Mouse (Mus musculus) left cerebral cortex, postnatal 25 days (tissue): ENCODE measurements around the gene Bst2. TPM values are rescaled to one million over a fixed set of nuclear protein-coding genes. Genes with fewer than 3 reads are reported as not detected.
"Not testable (repeated sequence)": the region's sequence is repeated elsewhere in the genome, so short reads cannot be mapped to it uniquely, and the experiment has no call there.

Experiments used
- DNase-seq, 2 experiments: peaks; one replicate each; pipeline ENCODE4 v3.0.0; 2022; ENCODE audit warnings: low spot score in 2 of 2, mixed read lengths in 1 of 2
- intact Hi-C: fragments of 180-260 bp; cut with DNase I; formaldehyde crosslinking; loops from one replicate; pipeline ENCODE4 v1.15.1; 2025
- total RNA-seq, 2 experiments: library from RNA; stranded (reverse); gene quantifications; 2 replicates each; pipeline ENCODE4 v1.2.3; 2021

Gene Bst2
- total RNA-seq, 2 experiments from 2014 or later, result 2.3 to 4.3 TPM

GRCm38 (mm10) chr8:71526272-71526671, 11.0 kb downstream of the Bst2 start:
- intact Hi-C loops, result no loop called here
- DNase-seq, result no peak

- intact Hi-C loops, result no loop called here
Measured at GRCm38 (mm10) chr8:71525226-71526050, 11.8 kb downstream of the Bst2 start, which contains the start of gene Ccdc194. TSS of gene Ccdc194 (minus strand) at chr8:71525711.

DNA sequence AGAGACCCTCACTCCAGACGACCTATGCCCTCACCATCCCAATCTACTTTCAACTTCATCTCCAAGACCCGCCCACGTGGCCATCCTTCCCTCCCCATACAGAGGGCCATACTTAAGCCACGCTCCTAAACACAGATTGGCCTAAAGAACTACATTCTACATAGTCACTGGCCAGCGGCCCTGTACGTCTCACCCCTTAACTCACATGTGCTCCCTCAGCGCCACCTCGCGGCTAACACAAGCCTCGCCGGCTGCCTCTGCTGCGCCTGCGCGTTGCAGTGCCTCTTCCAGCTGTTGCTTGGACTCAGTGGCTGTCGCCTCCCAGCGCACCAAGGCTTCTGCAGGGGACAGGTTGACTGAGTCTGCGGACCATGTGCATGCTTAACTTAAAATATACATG, 15.6 kb downstream of the Bst2 start:
- intact Hi-C loops, result loop anchor here (1.0 to 2.0 kb wide), 2 partner anchors 25 to 81 kb away; no protein-coding TSS in a partner anchor
- DNase-seq, result peak; percentile 81 to 89

More at GRCm38 (mm10) chr8:71525226-71526050, 11.8 kb downstream of the Bst2 start, which contains the start of gene Ccdc194:
- no peak for DNase-seq

DNA sequence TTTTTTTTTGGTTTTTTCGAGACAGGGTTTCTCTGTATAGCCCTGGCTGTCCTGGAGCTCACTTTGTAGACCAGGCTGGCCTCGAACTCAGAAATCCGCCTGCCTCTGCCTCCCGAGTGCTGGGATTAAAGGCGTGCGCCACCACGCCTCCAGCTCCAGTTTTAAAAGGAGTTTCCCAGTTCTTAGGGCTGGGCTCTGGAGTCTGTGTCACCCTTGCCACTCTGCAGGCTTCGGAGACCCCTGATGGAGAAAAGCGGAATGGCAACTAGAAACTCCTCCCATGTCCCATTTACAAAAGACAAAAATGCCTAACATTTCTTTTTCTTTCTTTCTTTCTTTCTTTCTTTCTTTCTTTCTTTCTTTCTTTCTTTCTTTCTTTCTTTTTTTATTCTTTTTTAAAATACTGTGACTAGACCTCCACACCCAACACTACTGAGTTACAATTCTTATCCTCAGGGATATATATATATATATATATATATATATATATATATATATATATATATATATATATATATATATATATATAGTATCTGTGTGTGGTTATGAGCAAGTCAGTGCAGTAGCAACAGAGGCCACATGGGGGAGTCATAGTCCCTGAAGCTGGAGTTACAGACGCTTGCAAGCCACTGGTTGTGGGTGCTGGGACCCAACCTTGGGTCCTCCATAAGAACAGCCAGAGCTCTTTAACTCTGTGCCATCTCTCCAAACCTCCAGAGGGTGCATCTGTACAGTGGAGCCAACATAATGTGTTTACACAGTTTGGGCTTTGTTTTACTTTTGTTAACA, 18.0 kb downstream of the Bst2 start:
- DNase-seq, intact Hi-C loops: not testable (repeated sequence)

DNA sequence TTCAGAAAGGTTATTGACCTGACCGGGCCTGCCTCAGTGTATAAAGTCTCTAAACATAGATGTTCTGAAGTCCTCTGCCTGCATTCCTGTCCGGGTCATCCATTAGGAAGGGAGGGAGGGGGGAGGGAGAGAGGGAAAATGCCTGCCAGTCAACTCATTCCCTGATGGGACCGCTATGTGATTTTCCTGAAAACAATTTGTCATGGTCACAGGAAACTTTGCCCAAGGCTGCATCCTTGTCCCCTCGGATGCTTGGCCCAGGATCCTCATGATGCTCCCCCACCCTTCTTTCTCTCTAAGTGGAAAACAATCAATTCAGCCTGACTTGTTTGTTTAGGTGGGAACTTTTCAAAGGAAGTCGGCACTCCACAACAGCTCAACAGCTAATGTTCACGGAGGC, 20.5 kb downstream of the Bst2 start:
- intact Hi-C loops, result no loop called here
- no peak for DNase-seq

- no peak for DNase-seq
- intact Hi-C loops, result no loop called here
Measured at GRCm38 (mm10) chr8:71515043-71515442, 22.2 kb downstream of the Bst2 start.

DNA sequence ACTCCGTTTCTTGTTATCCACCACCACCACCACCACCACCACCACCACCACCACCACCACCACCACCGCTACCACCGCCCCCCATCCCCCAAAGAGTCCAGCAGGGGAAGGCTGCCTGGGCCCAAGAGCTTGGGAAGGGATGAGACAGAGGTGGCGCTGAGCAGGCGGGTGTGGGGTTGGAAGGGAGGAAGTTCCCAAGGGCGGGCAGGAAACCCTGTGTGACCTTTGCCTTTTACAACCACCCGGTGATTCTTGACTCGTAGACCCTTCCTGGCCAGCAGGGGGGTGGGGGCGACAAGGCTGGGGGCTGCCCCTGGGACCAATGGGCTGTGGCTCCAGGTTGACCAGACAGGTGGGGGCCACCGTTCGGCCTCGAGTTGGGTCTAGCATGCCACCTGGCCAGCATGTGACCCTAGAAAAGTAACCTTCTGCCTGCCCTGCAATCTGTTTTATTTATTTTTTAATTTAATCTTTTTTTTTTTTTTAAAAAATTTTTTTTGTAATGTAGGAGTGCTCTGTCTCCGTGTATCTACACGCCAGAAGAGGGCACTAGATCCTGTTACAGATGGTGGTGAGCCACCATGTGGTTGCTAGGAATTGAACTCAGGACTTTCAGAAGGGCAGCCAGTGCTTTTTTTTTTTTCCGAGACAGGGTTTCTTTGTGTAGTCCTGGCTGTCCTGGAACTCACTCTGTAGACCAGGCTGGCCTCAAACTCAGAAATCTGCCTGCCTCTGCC, 24.1 kb downstream of the Bst2 start:
- no peak for DNase-seq
- intact Hi-C loops, result no loop called here

DNA sequence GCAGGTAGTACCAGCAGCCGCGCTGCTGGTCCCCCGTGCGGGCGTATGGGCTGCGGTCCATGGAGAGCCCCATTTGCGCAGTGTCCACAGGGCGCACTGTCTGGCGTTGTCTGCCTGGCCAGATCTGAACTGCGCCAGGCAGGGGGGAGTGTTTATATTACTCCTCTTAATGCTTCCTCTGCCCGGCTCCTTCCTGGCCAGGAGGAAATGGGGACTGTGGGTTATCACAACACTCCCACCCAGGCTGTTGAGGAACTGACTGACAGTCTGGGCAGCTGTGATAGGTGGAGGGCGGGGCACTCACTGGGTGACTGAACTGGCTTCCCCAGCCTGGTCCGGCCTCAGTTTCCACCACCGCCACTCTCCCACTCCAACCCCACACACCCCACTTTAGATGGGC, 25.6 kb downstream of the Bst2 start, which contains the start of gene Plvap:
TSS of gene Plvap (minus strand) at position 109 of the 400 bp plus-strand sequence.
- no peak for DNase-seq
- intact Hi-C loops, result no loop called here

DNA sequence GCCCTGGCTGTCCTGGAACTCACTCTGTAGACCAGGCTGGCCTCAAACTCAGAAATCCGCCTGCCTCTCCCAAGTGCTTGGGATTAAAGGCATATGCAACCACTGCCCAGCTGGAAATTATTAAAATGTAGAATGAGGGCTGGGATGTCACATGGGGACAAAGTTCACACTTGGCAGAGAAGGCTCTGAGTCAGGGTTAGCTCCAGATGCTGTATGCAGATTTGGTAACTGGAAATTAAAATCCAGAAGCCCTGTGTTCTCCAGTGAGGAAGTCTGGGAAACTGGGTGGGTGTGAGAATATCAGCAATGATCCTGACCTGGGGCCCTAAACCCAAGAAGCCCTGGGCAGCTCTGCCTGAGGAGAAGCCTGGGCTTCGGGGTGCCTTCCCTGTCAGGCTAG, 27.9 kb downstream of the Bst2 start:
- intact Hi-C loops, result no loop called here
- no peak for DNase-seq

DNA sequence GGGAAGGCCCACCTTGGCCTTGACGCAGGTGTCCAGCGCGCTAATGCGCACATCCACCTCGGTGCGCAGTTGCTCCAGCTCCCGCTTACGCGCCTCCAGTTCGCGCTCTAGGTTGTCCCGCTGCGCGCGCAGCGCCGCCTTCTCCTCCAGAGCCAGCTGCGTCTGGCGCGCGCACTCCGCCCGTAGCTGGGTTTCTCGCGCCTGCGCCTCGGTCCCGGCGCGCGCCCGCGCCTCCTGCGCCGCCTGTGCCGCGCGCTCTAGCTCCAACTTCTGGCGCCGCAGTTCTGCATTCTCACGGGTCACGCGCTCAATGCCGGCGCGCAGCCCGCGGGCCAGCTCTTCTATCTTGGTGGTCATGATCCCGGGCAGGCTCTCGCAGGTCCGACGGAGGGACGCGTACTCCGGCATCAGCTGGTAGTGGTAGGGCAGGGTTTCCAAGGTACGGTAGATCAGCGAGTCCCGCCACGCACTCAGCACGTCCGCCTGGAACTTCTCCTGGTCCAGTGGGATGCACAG, 29.6 kb downstream of the Bst2 start:
- peak; percentile 88 to 89 for DNase-seq
- intact Hi-C loops, result no loop called here

- intact Hi-C loops, result no loop called here
- DNase-seq, result no peak
Measured at GRCm38 (mm10) chr8:71505979-71506378, 31.3 kb downstream of the Bst2 start.

DNA sequence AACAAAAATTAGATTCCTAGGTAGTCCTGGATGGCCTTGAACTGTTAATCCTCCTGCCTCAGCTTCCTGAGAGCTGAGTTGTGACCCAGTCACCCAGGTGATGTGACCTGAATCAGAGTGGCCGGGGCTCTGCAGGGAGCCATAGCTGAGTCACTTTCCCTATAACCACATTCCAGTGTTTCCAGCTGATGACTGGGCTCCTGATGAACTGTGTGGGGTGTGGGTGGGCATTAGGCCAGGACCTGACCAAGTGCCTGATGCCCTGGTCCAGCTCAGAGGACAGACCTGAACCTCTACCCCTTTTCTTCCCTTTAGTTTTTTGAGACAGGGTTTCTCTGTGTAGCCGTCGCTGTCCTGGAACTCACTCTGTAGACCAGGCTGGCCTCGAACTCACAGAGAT, 31.9 kb downstream of the Bst2 start:
- intact Hi-C loops, result no loop called here
- no peak for DNase-seq

- intact Hi-C loops, result no loop called here
- DNase-seq, result no peak
Measured at GRCm38 (mm10) chr8:71504349-71504748, 32.9 kb downstream of the Bst2 start.

- no peak for DNase-seq
- intact Hi-C loops, result no loop called here
Measured at GRCm38 (mm10) chr8:71498816-71499690, 38.2 kb downstream of the Bst2 start.

DNA sequence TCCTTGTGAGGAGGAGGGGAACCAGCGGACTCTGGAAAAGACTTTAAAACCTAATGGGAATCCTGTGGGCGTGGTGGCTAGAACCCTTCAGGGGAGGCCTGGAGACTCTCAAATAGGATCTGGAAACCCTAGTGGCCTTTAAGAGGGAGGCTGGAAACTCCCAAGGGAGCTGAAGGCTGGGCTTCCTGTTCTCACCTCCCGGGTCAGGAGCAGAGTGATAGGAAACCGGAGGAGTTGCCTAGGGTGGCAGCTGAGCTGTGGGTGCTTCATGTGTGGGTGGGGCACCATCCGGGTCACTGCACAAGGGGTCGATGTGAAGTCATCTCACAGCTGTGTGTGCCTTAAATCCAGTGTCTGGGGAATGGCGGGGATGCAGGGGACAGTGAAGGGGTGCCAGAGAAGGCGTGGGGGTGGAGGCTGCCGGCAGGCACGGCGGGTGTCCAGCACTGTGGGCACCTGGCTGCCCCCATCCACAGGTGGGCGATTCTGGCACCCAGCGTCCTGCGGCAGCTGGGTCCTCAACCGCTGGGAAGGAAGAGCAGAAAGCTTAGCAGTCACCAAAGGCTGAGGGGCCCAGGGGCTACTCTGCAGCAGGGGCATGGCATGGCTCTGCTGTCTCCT, 39.3 kb downstream of the Bst2 start:
- intact Hi-C loops, result no loop called here
- DNase-seq, result no peak

DNA sequence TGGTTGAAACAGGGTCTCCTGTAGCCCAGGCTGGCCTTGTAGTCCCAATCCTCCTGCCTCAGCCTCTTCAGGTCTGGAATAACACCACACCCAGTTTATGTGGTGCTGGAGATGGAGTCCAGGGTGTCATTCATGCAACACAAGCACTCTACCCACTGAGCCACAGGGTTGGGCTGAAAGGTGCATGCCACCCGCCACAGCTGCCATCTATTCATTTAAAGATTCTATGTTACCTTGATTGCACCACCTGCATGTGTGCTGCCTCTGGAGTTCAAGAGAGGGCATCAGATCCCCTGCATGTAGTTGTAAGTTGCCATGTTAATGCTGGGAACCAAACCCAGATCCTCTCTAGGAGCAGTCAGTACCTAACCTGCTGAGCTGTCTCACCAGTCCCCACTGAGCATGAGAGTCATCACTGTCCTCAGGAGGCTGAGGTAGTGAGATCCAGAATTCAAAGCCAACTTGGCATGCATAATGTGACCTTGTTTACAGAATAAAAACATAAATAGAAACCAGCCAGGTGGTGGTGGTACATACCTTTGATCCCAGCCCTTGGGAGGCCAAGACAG, 40.1 kb downstream of the Bst2 start:
- DNase-seq, result no peak
- intact Hi-C loops, result no loop called here

GRCm38 (mm10) chr8:71496481-71496880, 40.8 kb downstream of the Bst2 start:
- DNase-seq, result no peak
- intact Hi-C loops, result loop anchor here (1.0 kb wide), 1 partner anchor 25 kb away; no protein-coding TSS in a partner anchor

- intact Hi-C loops, result loop anchor here (1.0 kb wide), 1 partner anchor 25 kb away; no protein-coding TSS in a partner anchor
- no peak for DNase-seq
Measured at GRCm38 (mm10) chr8:71495811-71496210, 41.4 kb downstream of the Bst2 start.
